Mouse (Mus musculus) erythroblast, embryonic 14.5 days (primary cell): ENCODE data around the gene Dusp2. TPM values are rescaled to one million over a fixed set of nuclear protein-coding genes. Genes with fewer than 3 reads are reported as not detected.

Source experiments
- H3K27me3 ChIP-seq: 2 replicates; pipeline ENCODE4 v1.6.1; 2012; ENCODE audit warnings: inconsistent platforms; ENCODE audit not compliant: control insufficient read depth
- H3K36me3 ChIP-seq: 2 replicates; pipeline ENCODE4 v1.6.1; 2012; ENCODE audit warnings: mild to moderate bottlenecking, inconsistent platforms; ENCODE audit not compliant: control insufficient read depth
- H3K4me1 ChIP-seq: 2 replicates; pipeline ENCODE4 v1.6.1; 2012; ENCODE audit warnings: inconsistent platforms; ENCODE audit not compliant: control insufficient read depth
- H3K4me3 ChIP-seq: replicated peaks from 2 replicates; pipeline ENCODE3; 2012; ENCODE audit warnings: moderate library complexity, mild to moderate bottlenecking, inconsistent platforms
- H3K9me3 ChIP-seq: 2 replicates; pipeline ENCODE4 v1.6.1; 2012; ENCODE audit warnings: low read length, inconsistent platforms, mixed read lengths; ENCODE audit not compliant: control insufficient read depth
- GATA1 ChIP-seq: IDR thresholded peaks from 2 replicates; pipeline ENCODE4 v1.6.1; 2012; ENCODE audit warnings: low read length, inconsistent platforms, mixed read lengths
- TAL1 ChIP-seq: IDR thresholded peaks from 3 replicates; pipeline ENCODE4 v1.6.1; 2012; ENCODE audit warnings: low read length, inconsistent platforms, mixed read lengths
- polyA plus RNA-seq: library from polyadenylated mRNA; stranded (reverse); fragments of >175 nt; gene quantifications from 2 replicates; pipeline ENCODE4 v1.2.3, GENCODE M21; 2012

Dusp2 gene
- polyA plus RNA-seq, 1 experiment, result 0.05 TPM

GRCm38 (mm10) chr2:127307179-127307578 lies 28.8 kb upstream of the Dusp2 start:
- Histone ChIP-seq H3K4me3 (no peak overlapping the region), H3K27me3 (no peaks in the 10 kb centered on the region), H3K4me1 (no peaks in the 10 kb centered on the region), H3K36me3 (peaks cover 1% of the 10 kb centered on the region), H3K9me3 (peaks cover 3% of the 10 kb centered on the region; the same call in 1 of the 2 replicates)
- TF ChIP-seq GATA1 (no peak), TAL1 (no peak)

GRCm38 (mm10) chr2:127308660-127309059 lies 27.3 kb upstream of the Dusp2 start:
- Histone ChIP-seq H3K4me3 (no peak overlapping the region), H3K36me3 (no peaks in the 10 kb centered on the region), H3K27me3 (no peaks in the 10 kb centered on the region), H3K4me1 (no peaks in the 10 kb centered on the region), H3K9me3 (no peaks in the 10 kb centered on the region)
- TF ChIP-seq TAL1 (no peak), GATA1 (no peak)

- Histone ChIP-seq H3K4me1 (no peaks in the 10 kb centered on the region), H3K27me3 (no peaks in the 10 kb centered on the region), H3K4me3 (no peak overlapping the region), H3K9me3 (no peaks in the 10 kb centered on the region), H3K36me3 (no peaks in the 10 kb centered on the region)
- TF ChIP-seq TAL1 (no peak), GATA1 (no peak)
These were observed 25.7 kb upstream of the Dusp2 start for GRCm38 (mm10) chr2:127310246-127310645.

GRCm38 (mm10) chr2:127310685-127311084 lies 25.3 kb upstream of the Dusp2 start:
- no peak overlapping the region for H3K4me3 ChIP-seq
- no peaks in the 10 kb centered on the region for H3K36me3 ChIP-seq
- no peaks in the 10 kb centered on the region for H3K4me1 ChIP-seq
- TF ChIP-seq GATA1 (no peak), TAL1 (no peak)
- H3K9me3 ChIP-seq, result no peaks in the 10 kb centered on the region
- H3K27me3 ChIP-seq, result no peaks in the 10 kb centered on the region

- no peak overlapping the region for H3K4me3 ChIP-seq
- no peaks in the 10 kb centered on the region for H3K27me3 ChIP-seq
- H3K4me1 ChIP-seq, result no peaks in the 10 kb centered on the region
- TF ChIP-seq TAL1 (no peak), GATA1 (no peak)
- H3K9me3 ChIP-seq, result no peaks in the 10 kb centered on the region
- no peaks in the 10 kb centered on the region for H3K36me3 ChIP-seq
These were observed 24.8 kb upstream of the Dusp2 start for GRCm38 (mm10) chr2:127311193-127311592.

- Histone ChIP-seq H3K36me3 (no peaks in the 10 kb centered on the region), H3K9me3 (no peaks in the 10 kb centered on the region), H3K4me1 (no peaks in the 10 kb centered on the region), H3K4me3 (no peak overlapping the region), H3K27me3 (no peaks in the 10 kb centered on the region)
- TF ChIP-seq GATA1 (no peak), TAL1 (no peak)
These were observed 23.2 kb upstream of the Dusp2 start for GRCm38 (mm10) chr2:127312801-127313200.

GRCm38 (mm10) chr2:127313878-127314277 lies 22.1 kb upstream of the Dusp2 start:
- Histone ChIP-seq H3K4me1 (no peaks in the 10 kb centered on the region), H3K27me3 (no peaks in the 10 kb centered on the region), H3K9me3 (no peaks in the 10 kb centered on the region), H3K36me3 (no peaks in the 10 kb centered on the region), H3K4me3 (no peak overlapping the region)
- TF ChIP-seq GATA1 (no peak), TAL1 (no peak)

- H3K36me3 ChIP-seq, result no peaks in the 10 kb centered on the region
- H3K9me3 ChIP-seq, result no peaks in the 10 kb centered on the region
- TF ChIP-seq GATA1 (no peak), TAL1 (no peak)
- no peaks in the 10 kb centered on the region; the same call in 1 of the 2 replicates for H3K27me3 ChIP-seq
- H3K4me3 ChIP-seq, result no peak overlapping the region
- no peaks in the 10 kb centered on the region for H3K4me1 ChIP-seq
These were observed 21.3 kb upstream of the Dusp2 start for GRCm38 (mm10) chr2:127314467-127315154.

GRCm38 (mm10) chr2:127315155-127315470 lies 20.8 kb upstream of the Dusp2 start:
- no peaks in the 10 kb centered on the region; the same call in 1 of the 2 replicates for H3K27me3 ChIP-seq
- no peaks in the 10 kb centered on the region for H3K9me3 ChIP-seq
- no peak overlapping the region for H3K4me3 ChIP-seq
- TF ChIP-seq TAL1 (no peak), GATA1 (no peak)
- no peaks in the 10 kb centered on the region for H3K4me1 ChIP-seq
- H3K36me3 ChIP-seq, result no peaks in the 10 kb centered on the region

- Histone ChIP-seq H3K9me3 (no peaks in the 10 kb centered on the region), H3K4me1 (no peaks in the 10 kb centered on the region)
- TF ChIP-seq TAL1 (no peak), GATA1 (no peak)
These were observed 19.5 kb upstream of the Dusp2 start for GRCm38 (mm10) chr2:127316431-127316830.

More at GRCm38 (mm10) chr2:127316431-127316830, 19.5 kb upstream of the Dusp2 start:
- H3K36me3 ChIP-seq, result no peaks in the 10 kb centered on the region
- no peak overlapping the region for H3K4me3 ChIP-seq
- H3K27me3 ChIP-seq, result no peaks in the 10 kb centered on the region; the same call in 1 of the 2 replicates
